14 mouse cellular contexts compared by ENCODE assay signal in the genomic region with DNA sequence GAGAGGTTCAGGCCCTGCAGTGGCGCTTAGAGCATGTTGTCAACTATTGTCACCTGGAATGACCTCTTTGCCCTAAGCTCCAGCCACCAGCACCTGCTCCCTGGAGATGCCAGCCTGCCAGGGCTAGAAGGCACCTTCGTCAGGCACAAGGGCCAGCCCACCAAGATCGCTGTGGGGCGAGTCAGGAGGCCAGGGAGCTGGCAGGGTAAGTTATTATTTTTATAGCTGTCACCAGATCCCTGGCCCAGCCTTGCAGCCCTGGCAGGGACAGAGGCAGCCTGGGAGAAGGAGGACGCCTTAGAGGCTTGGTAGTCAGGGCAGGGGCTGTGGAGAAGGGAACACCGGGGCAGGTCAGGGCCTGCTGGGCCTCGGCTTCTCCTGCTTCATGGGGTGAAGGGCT. TPM values are rescaled to one million over a fixed set of nuclear protein-coding genes. Genes with fewer than 3 reads are reported as not detected.
A peak's percentile ranks its signal among the peaks of the same experiment; 100 is the strongest.
DNase-seq lines count a peak whose midpoint lies in the region; ATAC-seq and TF ChIP-seq lines count a peak whose summit lies in the region.
"Had no signal": no experiment of that assay in that cellular context is flagged by ENCODE, and none has a peak within 500 bp of the region (broad histone marks: within the 10 kb centered on the region; RNA-seq: fewer than 3 reads in every experiment).

No protein-coding gene starts in this region.

- TF ChIP-seq CTCF in liver, adult 2 months (IDR thresholded peaks at IDR 0.05; ENCODE audit: low read depth, low read length), result no peak

- no peak overlapping the region for H3K4me2 ChIP-seq in liver, embryonic 11.5 days
- no peak overlapping the region for H3K4me2 ChIP-seq in heart, embryonic 15.5 days
- H3K4me2 ChIP-seq in stomach, embryonic 15.5 days, result no peak overlapping the region
- H3K4me2 ChIP-seq: embryonic facial prominence, embryonic 12.5 days had no signal

- H3K27ac ChIP-seq in liver, adult 2 months (replicated peaks; ENCODE audit: insufficient read depth, low read depth, low read length), result peak overlapping the region; percentile 43; the same call in 1 of the 2 replicates
- no peak overlapping the region for H3K27ac ChIP-seq in liver, embryonic 11.5 days (ENCODE audit: low read depth, low read length)
- peak overlapping the region; percentile 1; the same call in 1 of the 2 replicates for H3K27ac ChIP-seq in heart, embryonic 15.5 days
- peak overlapping the region; percentile 3; the same call in 1 of the 2 replicates for H3K27ac ChIP-seq in stomach, embryonic 15.5 days
- H3K27ac ChIP-seq: embryonic facial prominence, embryonic 12.5 days; hindbrain, postnatal 0 days; left cerebral cortex, adult 2 months had no signal

- H3K36me3 ChIP-seq in liver, adult 2 months (ENCODE audit: control insufficient read depth, insufficient read depth, low read length), result no peaks in the 10 kb centered on the region
- H3K36me3 ChIP-seq in liver, embryonic 11.5 days (ENCODE audit: control insufficient read depth, insufficient read depth, low read length), result no peaks in the 10 kb centered on the region
- H3K36me3 ChIP-seq in heart, embryonic 15.5 days, result no peaks in the 10 kb centered on the region
- H3K36me3 ChIP-seq in stomach, embryonic 15.5 days, result no peaks in the 10 kb centered on the region
- H3K36me3 ChIP-seq: embryonic facial prominence, embryonic 12.5 days had no signal

- H3K9me3 ChIP-seq in liver, embryonic 11.5 days (ENCODE audit: control insufficient read depth, low read length), result no peaks in the 10 kb centered on the region
- peaks cover 4% of the 10 kb centered on the region; the same call in 1 of the 2 replicates for H3K9me3 ChIP-seq in heart, embryonic 15.5 days (replicated peaks)
- H3K9me3 ChIP-seq in stomach, embryonic 15.5 days, result no peaks in the 10 kb centered on the region
- H3K9me3 ChIP-seq: embryonic facial prominence, embryonic 12.5 days had no signal

- no peaks in the 10 kb centered on the region for H3K27me3 ChIP-seq in liver, adult 2 months (ENCODE audit: control insufficient read depth, insufficient read depth, low read length)
- no peaks in the 10 kb centered on the region for H3K27me3 ChIP-seq in liver, embryonic 11.5 days (replicated peaks; ENCODE audit: control insufficient read depth, insufficient read depth, low read length)
- no peaks in the 10 kb centered on the region for H3K27me3 ChIP-seq in heart, embryonic 15.5 days
- H3K27me3 ChIP-seq in stomach, embryonic 15.5 days (replicated peaks), result no peaks in the 10 kb centered on the region

- H3K4me1 ChIP-seq in liver, adult 2 months (ENCODE audit: control insufficient read depth, insufficient read depth, low read length), result peaks cover 12% of the 10 kb centered on the region; the same call in 1 of the 2 replicates
- H3K4me1 ChIP-seq in liver, embryonic 11.5 days (replicated peaks; ENCODE audit: control insufficient read depth, insufficient read depth, low read length), result peaks cover 9% of the 10 kb centered on the region; the same call in 1 of the 2 replicates
- H3K4me1 ChIP-seq in heart, embryonic 15.5 days (replicated peaks), result peaks cover 40% of the 10 kb centered on the region
- peaks cover 12% of the 10 kb centered on the region; the same call in 1 of the 2 replicates for H3K4me1 ChIP-seq in stomach, embryonic 15.5 days
- H3K4me1 ChIP-seq: embryonic facial prominence, embryonic 12.5 days had no signal

- no peak for TF ChIP-seq POLR2A in liver, adult 2 months (IDR thresholded peaks at IDR 0.05; ENCODE audit: extremely low read depth, insufficient read depth, low read length)

- no peak for ATAC-seq in liver, embryonic 11.5 days (replicated peaks; ENCODE audit: low FRiP score)
- ATAC-seq in heart, embryonic 15.5 days (replicated peaks; ENCODE audit: insufficient number of reproducible peaks, insufficient read depth, low FRiP score, low read depth), result 0 out of 2 replicates have a peak, but pooled peaks have one; percentile 8
- no peak for ATAC-seq in stomach, embryonic 15.5 days (ENCODE audit: insufficient read depth, low FRiP score, low read depth)
- ATAC-seq: hindbrain, postnatal 0 days had no signal

- peak; percentile 88 for DNase-seq in gastrocnemius, adult 18-20 months (ENCODE audit: low spot score)
- no peak for DNase-seq in gastrocnemius, postnatal 4 days (ENCODE audit: low spot score in 2 of 2)
- DNase-seq in liver, adult 2 months (ENCODE audit: extremely low read depth, low read depth, low spot score), result peak; percentile 50
- DNase-seq in liver, embryonic 11.5 days (ENCODE audit: low spot score), result no peak
- DNase-seq in neural tube, embryonic 10.5 days (ENCODE audit: extremely low spot score, low spot score), result no peak
- no peak for DNase-seq in left cerebral cortex, adult 11 months (ENCODE audit: low spot score)
- DNase-seq: cerebellum, adult 9-10 months; liver; right cerebral cortex, postnatal 4 days had no signal

- H3K79me2 ChIP-seq in liver, adult 2 months (ENCODE audit: control insufficient read depth, insufficient read depth, low read length), result no peaks in the 10 kb centered on the region

- peak overlapping the region; percentile 7; the same call in 1 of the 2 replicates for H3K9ac ChIP-seq in liver, adult 2 months (ENCODE audit: low read depth, low read length)
- no peak overlapping the region for H3K9ac ChIP-seq in liver, embryonic 11.5 days (ENCODE audit: low read depth, low read length)
- H3K9ac ChIP-seq in heart, embryonic 15.5 days, result no peak overlapping the region
- H3K9ac ChIP-seq in stomach, embryonic 15.5 days, result no peak overlapping the region
- H3K9ac ChIP-seq: embryonic facial prominence, embryonic 12.5 days had no signal

- no peak overlapping the region for H3K4me3 ChIP-seq in liver, adult 2 months (ENCODE audit: insufficient read depth, low read depth, low read length)
- no peak overlapping the region for H3K4me3 ChIP-seq in liver, embryonic 11.5 days (ENCODE audit: low read depth, low read length)
- H3K4me3 ChIP-seq in heart, embryonic 15.5 days, result no peak overlapping the region
- no peak overlapping the region for H3K4me3 ChIP-seq in stomach, embryonic 15.5 days (replicated peaks)
- H3K4me3 ChIP-seq: embryonic facial prominence, embryonic 12.5 days; left cerebral cortex, adult 2 months had no signal

- 67% methylated on average over 7 of the region's 7 CpGs for WGBS in liver, adult 2 months
- 81% methylated on average over 7 of the region's 7 CpGs for WGBS in liver, embryonic 11.5 days
- WGBS in heart, embryonic 15.5 days, result 69% methylated on average over 7 of the region's 7 CpGs
- WGBS in stomach, embryonic 15.5 days, result 83% methylated on average over 7 of the region's 7 CpGs

RNA-seq across cellular contexts. Expression of a gene that starts 6.5 kb away (rescaled TPM):
- 10 to 100 TPM; 10.4 to 15.0 TPM for total RNA-seq in gastrocnemius, adult 18-20 months (2021)
- 10 to 100 TPM; 27.4 to 28.0 TPM for total RNA-seq in gastrocnemius, postnatal 4 days (2021)
- total RNA-seq in liver, adult 2 months (2014; rRNA removed), result 4.8 and 5.8 TPM in 2 replicates
- 19.6 and 24.8 TPM in 2 replicates for polyA plus RNA-seq in liver, adult 2 months (2012; rRNA removed)
- 30.5 and 32.6 TPM in 2 replicates for polyA plus RNA-seq in liver, embryonic 11.5 days (2014; fragmentation: Nextera tagmentation; extraction: Ambion mirVana)
- 35.3 and 45.7 TPM in 2 replicates for polyA plus RNA-seq in heart, embryonic 15.5 days (2015; fragmentation: Nextera tagmentation; extraction: Ambion mirVana)
- polyA plus RNA-seq in stomach, embryonic 15.5 days (2015; fragmentation: Nextera tagmentation; extraction: Ambion mirVana), result 40.8 and 43.8 TPM in 2 replicates

RNA-seq across cellular contexts. Expression of a gene that starts 7.4 kb away (rescaled TPM):
- 100 to 1,000 TPM in 1 of 2 experiments, 10 to 100 TPM in 1; 95.1 to 169 TPM for total RNA-seq in gastrocnemius, adult 18-20 months (2021)
- 10 to 100 TPM; 25.7 to 35.7 TPM for total RNA-seq in gastrocnemius, postnatal 4 days (2021)
- 125 and 147 TPM in 2 replicates for total RNA-seq in liver, adult 2 months (2014; rRNA removed)
- 200 and 210 TPM in 2 replicates for polyA plus RNA-seq in liver, adult 2 months (2012; rRNA removed)
- 13.9 and 14.4 TPM in 2 replicates for polyA plus RNA-seq in liver, embryonic 11.5 days (2014; fragmentation: Nextera tagmentation; extraction: Ambion mirVana)
- polyA plus RNA-seq in heart, embryonic 15.5 days (2015; fragmentation: Nextera tagmentation; extraction: Ambion mirVana), result 10.2 and 14.3 TPM in 2 replicates
- polyA plus RNA-seq in stomach, embryonic 15.5 days (2015; fragmentation: Nextera tagmentation; extraction: Ambion mirVana), result 18.4 and 25.4 TPM in 2 replicates

RNA-seq across cellular contexts. Expression of a gene that starts 34.8 kb away (rescaled TPM):
- 1 to 10 TPM; 8.0 to 9.4 TPM for total RNA-seq in gastrocnemius, adult 18-20 months (2021)
- total RNA-seq in gastrocnemius, postnatal 4 days (2021), result 10 to 100 TPM; 20.3 to 22.9 TPM
- not detected in 2 replicates for total RNA-seq in liver, adult 2 months (2014; rRNA removed)
- 10.6 and 10.8 TPM in 2 replicates for polyA plus RNA-seq in liver, adult 2 months (2012; rRNA removed)
- polyA plus RNA-seq in liver, embryonic 11.5 days (2014; fragmentation: Nextera tagmentation; extraction: Ambion mirVana), result 3.8 and 4.9 TPM in 2 replicates
- 7.3 TPM in 1 of 2 replicates, not detected in the other for polyA plus RNA-seq in heart, embryonic 15.5 days (2015; fragmentation: Nextera tagmentation; extraction: Ambion mirVana)
- 3.5 and 9.6 TPM in 2 replicates for polyA plus RNA-seq in stomach, embryonic 15.5 days (2015; fragmentation: Nextera tagmentation; extraction: Ambion mirVana)

Comparison
In these comparisons a context has a peak if more than half of its experiments do, and no peak if none do; other contexts are left out.
1. DNase-seq: peak in gastrocnemius, adult 18-20 months (single experiment) and liver, adult 2 months (single experiment); none in gastrocnemius, postnatal 4 days (0 of 2), liver, embryonic 11.5 days (single experiment), neural tube, embryonic 10.5 days (single experiment) and left cerebral cortex, adult 11 months (single experiment).